Mouse (Mus musculus) left cerebral cortex, adult 11 months (tissue): ENCODE data around the gene Cdkl2.
A peak's percentile ranks its signal among the peaks of the same experiment; 100 is the strongest.

Experiments
- DNase-seq: peaks from one replicate; pipeline ENCODE4 v3.0.0; 2022; ENCODE audit warnings: low spot score

The Cdkl2 gene

GRCm38 (mm10) chr5:92043783-92044182, at the start of gene Cdkl2:
Gene Cdkl2 (minus strand): TSS chr5:92043883.
- no peak for DNase-seq

GRCm38 (mm10) chr5:92087469-92087868, 43.8 kb upstream of the Cdkl2 start:
- DNase-seq: no peak

GRCm38 (mm10) chr5:92085821-92086550, 42.3 kb upstream of the Cdkl2 start:
- DNase-seq: no peak

GRCm38 (mm10) chr5:92085246-92085645, 41.6 kb upstream of the Cdkl2 start:
- DNase-seq: no peak

- DNase-seq: peak; percentile 91
Measured at GRCm38 (mm10) chr5:92083417-92084038, 39.8 kb upstream of the Cdkl2 start, which contains the start of gene G3bp2. Gene G3bp2 (minus strand): TSS chr5:92083719.

GRCm38 (mm10) chr5:92082821-92083401, 39.2 kb upstream of the Cdkl2 start:
- DNase-seq: no peak

GRCm38 (mm10) chr5:92081326-92081725, 37.6 kb upstream of the Cdkl2 start:
- no peak for DNase-seq

- no peak for DNase-seq
Measured at GRCm38 (mm10) chr5:92080400-92080799, 36.7 kb upstream of the Cdkl2 start.

GRCm38 (mm10) chr5:92079304-92079703, 35.6 kb upstream of the Cdkl2 start:
- no peak for DNase-seq

- DNase-seq: no peak
Measured at GRCm38 (mm10) chr5:92078751-92079150, 35.1 kb upstream of the Cdkl2 start.

- DNase-seq: no peak
Measured at GRCm38 (mm10) chr5:92076273-92076672, 32.6 kb upstream of the Cdkl2 start.

GRCm38 (mm10) chr5:92074061-92074460, 30.4 kb upstream of the Cdkl2 start:
- DNase-seq: no peak

GRCm38 (mm10) chr5:92063192-92063591, 19.5 kb upstream of the Cdkl2 start:
- DNase-seq: no peak

GRCm38 (mm10) chr5:92052866-92053265, 9.2 kb upstream of the Cdkl2 start:
- DNase-seq: no peak

- no peak for DNase-seq
Measured at GRCm38 (mm10) chr5:92050419-92050818, 6.7 kb upstream of the Cdkl2 start.

GRCm38 (mm10) chr5:92042377-92043348, 1.0 kb downstream of the Cdkl2 start:
- peak; percentile 89 for DNase-seq

- no peak for DNase-seq
Measured at GRCm38 (mm10) chr5:92019960-92020359, 23.7 kb downstream of the Cdkl2 start.

GRCm38 (mm10) chr5:92011756-92012155, 31.9 kb downstream of the Cdkl2 start:
- no peak for DNase-seq

- DNase-seq: no peak
Measured at GRCm38 (mm10) chr5:92009827-92010226, 33.9 kb downstream of the Cdkl2 start.

GRCm38 (mm10) chr5:92003011-92003410, 40.7 kb downstream of the Cdkl2 start:
- DNase-seq: no peak

GRCm38 (mm10) chr5:92000770-92001169, 42.9 kb downstream of the Cdkl2 start:
- no peak for DNase-seq

- DNase-seq: peak; percentile 36
Measured at GRCm38 (mm10) chr5:91994546-91994945, 49.1 kb downstream of the Cdkl2 start.
